Comparison of ENCODE assay signal across 9 mouse cellular contexts in genomic region chr11:62851199-62851598, GRCm38 (mm10). TPM values are rescaled to one million over a fixed set of nuclear protein-coding genes. Genes with fewer than 3 reads are reported as not detected.
A peak's percentile ranks its signal among the peaks of the same experiment; 100 is the strongest.
DNase-seq lines count a peak whose midpoint lies in the region; TF ChIP-seq lines count a peak whose summit lies in the region.
"Had no signal": no experiment of that assay in that cellular context is flagged by ENCODE, and none has a peak within 500 bp of the region (broad histone marks: within the 10 kb centered on the region; RNA-seq: fewer than 3 reads in every experiment).

No protein-coding gene starts in this region.

- no peak overlapping the region for H3K4me3 ChIP-seq in kidney, adult 2 months (ENCODE audit: insufficient read depth, low read depth, low read length)
- H3K4me3 ChIP-seq: midbrain, embryonic 10.5 days had no signal

- no peaks in the 10 kb centered on the region for H3K36me3 ChIP-seq in kidney, adult 2 months (ENCODE audit: control insufficient read depth, insufficient read depth, low read length)
- H3K36me3 ChIP-seq: midbrain, embryonic 10.5 days had no signal

- H3K27ac ChIP-seq in kidney, adult 2 months (ENCODE audit: insufficient read depth, low read depth, low read length), result no peak overlapping the region
- H3K27ac ChIP-seq: midbrain, embryonic 10.5 days had no signal

- 87% methylated on average over 1 of the region's 1 CpGs for WGBS in kidney, adult 2 months

- no peak for TF ChIP-seq POLR2A in kidney, adult 2 months (IDR thresholded peaks at IDR 0.05; ENCODE audit: low read depth, low read length)

- no peaks in the 10 kb centered on the region for H3K4me1 ChIP-seq in kidney, adult 2 months (ENCODE audit: control insufficient read depth, insufficient read depth, low read length)

- peak; percentile 52 for DNase-seq in adrenal gland, adult 2 months
- no peak for DNase-seq in adrenal gland, adult 8-10 months
- DNase-seq in kidney, adult 2 months, result peak; percentile 57
- DNase-seq in kidney, adult 11 months, result no peak
- peak; percentile 6 to 8 for DNase-seq in cerebellum, postnatal 36 days
- DNase-seq in lung, postnatal 10 days, result peak; percentile 57
- DNase-seq in yolk sac, embryonic 10.5 days (ENCODE audit: low spot score), result no peak
- DNase-seq in thymus, adult 18-20 months, result no peak

- H3K27me3 ChIP-seq in kidney, adult 2 months (replicated peaks; ENCODE audit: control insufficient read depth, insufficient read depth, low read length), result no peaks in the 10 kb centered on the region

- peak; percentile 66 for TF ChIP-seq CTCF in kidney, adult 2 months (conservative IDR thresholded peaks at IDR 0.05; ENCODE audit: insufficient read depth, insufficient read length, low read depth, low read length)

RNA-seq across cellular contexts. Expression of gene Fbxw10, which starts 4.3 kb away (rescaled TPM):
- total RNA-seq in adrenal gland, adult 2 months (2021), result under 1 TPM; 0.89 to 0.97 TPM
- 0.41 TPM in 1 of 2 replicates, not detected in the other for polyA plus RNA-seq in adrenal gland, adult 2 months (2012; rRNA removed)
- total RNA-seq in adrenal gland, adult 8-10 months (2022), result 1 to 10 TPM; 1.1 to 2.2 (median 1.9) TPM
- polyA plus RNA-seq in kidney, adult 2 months (2012; rRNA removed), result 0.29 and 0.30 TPM in 2 replicates

RNA-seq across cellular contexts. Expression of gene Tvp23b, which starts 28.1 kb away (rescaled TPM):
- 10 to 100 TPM; 31.7 to 54.6 TPM for total RNA-seq in adrenal gland, adult 2 months (2021)
- 3.6 and 4.6 TPM in 2 replicates for polyA plus RNA-seq in adrenal gland, adult 2 months (2012; rRNA removed)
- total RNA-seq in adrenal gland, adult 8-10 months (2022), result 10 to 100 TPM; 55.3 to 69.3 (median 59.9) TPM
- polyA plus RNA-seq in kidney, adult 2 months (2012; rRNA removed), result 21.3 and 26.1 TPM in 2 replicates

RNA-seq across cellular contexts. Expression of gene Trim16, which starts 31.2 kb away (rescaled TPM):
- total RNA-seq in adrenal gland, adult 2 months (2021), result 1 to 10 TPM; 5.7 to 9.6 TPM
- 1.7 and 2.2 TPM in 2 replicates for polyA plus RNA-seq in adrenal gland, adult 2 months (2012; rRNA removed)
- total RNA-seq in adrenal gland, adult 8-10 months (2022), result 1 to 10 TPM; 4.8 to 9.2 (median 6.5) TPM
- 2.9 and 3.7 TPM in 2 replicates for polyA plus RNA-seq in kidney, adult 2 months (2012; rRNA removed)

Comparison
In these comparisons a context has a peak if more than half of its experiments do, and no peak if none do; other contexts are left out.
1. DNase-seq: peak in adrenal gland, adult 2 months (single experiment), kidney, adult 2 months (single experiment), cerebellum, postnatal 36 days (2 of 2) and lung, postnatal 10 days (single experiment); none in adrenal gland, adult 8-10 months (single experiment), kidney, adult 11 months (single experiment), yolk sac, embryonic 10.5 days (single experiment) and thymus, adult 18-20 months (0 of 2).